Mouse (Mus musculus): ENCODE measurements around the gene Elf5.

GRCm38 (mm10) chr2:103430712-103431111, 19.2 kb downstream of the Elf5 start:
- TF ChIP-seq CTCF (IDR thresholded peaks at IDR 0.05) (no peak), EP300 (IDR thresholded peaks at IDR 0.05) (no peak)
